Mouse (Mus musculus) forebrain, embryonic 12.5 days (tissue): ENCODE results near the gene Mta1. TPM values are rescaled to one million over a fixed set of nuclear protein-coding genes. Genes with fewer than 3 reads are reported as not detected.

ENCODE experiments used
- ATAC-seq: fragments of 200-750 bp; cut with Nextera tagmentation; 2 replicates; pipeline ENCODE4 v1.8.0; 2017; ENCODE audit warnings: moderate TSS enrichment; ENCODE audit not compliant: low FRiP score
- H3K27ac ChIP-seq: fragments of 300-500 bp; sonication (generic); 2 replicates; pipeline ENCODE4 v1.5.1; 2016; ENCODE audit warnings: mild to moderate bottlenecking
- H3K27me3 ChIP-seq: fragments of 300-500 bp; sonication (generic); 2 replicates; pipeline ENCODE4 v1.6.1; 2016; ENCODE audit warnings: mild to moderate bottlenecking
- H3K36me3 ChIP-seq: fragments of 300-500 bp; sonication (generic); replicated peaks from 2 replicates; pipeline ENCODE4 v1.6.1; 2016; ENCODE audit warnings: mild to moderate bottlenecking
- H3K4me1 ChIP-seq: fragments of 300-500 bp; sonication (generic); 2 replicates; pipeline ENCODE4 v1.6.1; 2016
- H3K4me2 ChIP-seq: fragments of 300-500 bp; sonication (generic); 2 replicates; pipeline ENCODE4 v1.6.1; 2016; ENCODE audit warnings: mild to moderate bottlenecking, moderate library complexity
- H3K4me3 ChIP-seq: fragments of 300-500 bp; sonication (generic); replicated peaks from 2 replicates; pipeline ENCODE4 v1.5.1; 2016; ENCODE audit warnings: mild to moderate bottlenecking
- H3K9ac ChIP-seq: fragments of 300-500 bp; sonication (generic); 2 replicates; pipeline ENCODE4 v1.6.1; 2016; ENCODE audit warnings: mild to moderate bottlenecking
- H3K9me3 ChIP-seq: fragments of 300-500 bp; sonication (generic); 2 replicates; pipeline ENCODE4 v1.6.1; 2016
- WGBS: fragments of 180-500 bp; shearing (Covaris S2); methylation state at CpG from one replicate; pipeline ENCODE4 v1.1.7; 2016; 5-methylcytosine and 5-hydroxymethylcytosine counted together
- microRNA-seq: library from miRNA; unstranded; fragments of <30 nt; microRNA quantifications from one replicate; pipeline ENCODE4, GENCODE M21; 2017
- polyA plus RNA-seq: library from polyadenylated mRNA; unstranded; fragments of >200 nt; fragmentation: Nextera tagmentation; extraction: Ambion mirVana; gene quantifications from 2 replicates; pipeline ENCODE4 v1.2.1, GENCODE M21; 2016

The Mta1 gene
- polyA plus RNA-seq, 1 experiment from 2014 or later = 22.7 TPM

GRCm38 (mm10) chr12:113185442-113186291 lies 87.6 kb downstream of the Mta1 start, which contains the start of gene Tmem121:
Gene Tmem121 (plus strand): TSS chr12:113185930.
- H3K27ac ChIP-seq = no peak within 1 kb of the TSS
- H3K9ac ChIP-seq = peak within 1 kb of the TSS; percentile 82
- peaks cover 19% of the 10 kb centered on the region for H3K27me3 ChIP-seq
- WGBS = under 1% methylated on average over 50 of the region's 63 CpGs
- H3K4me3 ChIP-seq = peak within 1 kb of the TSS; percentile 72
- peaks cover 26% of the 10 kb centered on the region for H3K4me1 ChIP-seq
- peaks cover 26% of the 10 kb centered on the region for H3K36me3 ChIP-seq
- H3K9me3 ChIP-seq = no peaks in the 10 kb centered on the region
- ATAC-seq = peak; percentile 81
- H3K4me2 ChIP-seq = peak within 1 kb of the TSS; percentile 83

GRCm38 (mm10) chr12:113186326-113187010 lies 88.4 kb downstream of the Mta1 start:
- peak overlapping the region; percentile 72 for H3K4me3 ChIP-seq
- H3K9ac ChIP-seq = peak overlapping the region; percentile 82
- peaks cover 19% of the 10 kb centered on the region for H3K27me3 ChIP-seq
- H3K9me3 ChIP-seq = no peaks in the 10 kb centered on the region
- peak overlapping the region; percentile 83 for H3K4me2 ChIP-seq
- WGBS = 32% methylated on average over 12 of the region's 12 CpGs
- peaks cover 34% of the 10 kb centered on the region for H3K36me3 ChIP-seq
- H3K4me1 ChIP-seq = peaks cover 26% of the 10 kb centered on the region
- ATAC-seq = peak; percentile 14; the same call in 1 of the 2 replicates
- no peak overlapping the region for H3K27ac ChIP-seq

Small RNAs within 50 kb of the gene (microRNA-seq; reads per million reads assigned to microRNA genes)
- not detected for gene Gm44471

Other genes starting within 250 kb of the Mta1 start
- gene Gpr132, start 230.1 kb upstream of the Mta1 start, polyA plus RNA-seq = not detected in 2 replicates
- gene Jag2, start 168.5 kb upstream of the Mta1 start, polyA plus RNA-seq = 5.6 and 6.2 TPM in 2 replicates
- gene Nudt14, start 156.2 kb upstream of the Mta1 start, polyA plus RNA-seq = 51.5 and 54.4 TPM in 2 replicates
- 28.2 and 29.2 TPM in 2 replicates for gene Btbd6, start 121.8 kb upstream of the Mta1 start, polyA plus RNA-seq
- gene Brf1, start 97.6 kb upstream of the Mta1 start, polyA plus RNA-seq = 70.2 and 74.2 TPM in 2 replicates
- gene Pacs2, start 83.8 kb upstream of the Mta1 start, polyA plus RNA-seq = 26.3 and 27.6 TPM in 2 replicates
- 0.26 TPM in 1 of 2 replicates, not detected in the other for gene Tex22, start 23.8 kb upstream of the Mta1 start, polyA plus RNA-seq
- gene Crip2, start 42.0 kb downstream of the Mta1 start, polyA plus RNA-seq = 223 and 227 TPM in 2 replicates
- 48.5 and 62.0 TPM in 2 replicates for gene Crip1, start 48.0 kb downstream of the Mta1 start, polyA plus RNA-seq
- gene Tedc1, start 58.1 kb downstream of the Mta1 start, polyA plus RNA-seq = 48.3 and 49.6 TPM in 2 replicates
- 21.6 and 21.9 TPM in 2 replicates for gene Tmem121, start 87.7 kb downstream of the Mta1 start, polyA plus RNA-seq